Mouse (Mus musculus) limb, embryonic 11.5 days (tissue): ENCODE data around the gene Tenm2. TPM values are rescaled to one million over a fixed set of nuclear protein-coding genes. Genes with fewer than 3 reads are reported as not detected.

Experiments used
- ATAC-seq: fragments of 200-750 bp; cut with Nextera tagmentation; 2 replicates; pipeline ENCODE4 v1.8.0; 2017; ENCODE audit warnings: low read depth; ENCODE audit not compliant: insufficient number of reproducible peaks, low FRiP score, low TSS enrichment
- DNase-seq: peaks from one replicate; pipeline ENCODE4 v3.0.0-alpha.2; 2015; ENCODE audit warnings: low spot score
- H3K27ac ChIP-seq: fragments of 300-500 bp; sonication (generic); replicated peaks from 2 replicates; pipeline ENCODE4 v1.5.1; 2014; ENCODE audit warnings: low read depth, mild to moderate bottlenecking, low read length
- H3K27me3 ChIP-seq: fragments of 300-500 bp; sonication (generic); 2 replicates; pipeline ENCODE4 v1.6.1; 2014; ENCODE audit warnings: mild to moderate bottlenecking, low read length, mixed read lengths; ENCODE audit not compliant: control insufficient read depth, insufficient read depth
- H3K36me3 ChIP-seq: fragments of 300-500 bp; sonication (generic); 2 replicates; pipeline ENCODE4 v1.6.1; 2014; ENCODE audit warnings: mild to moderate bottlenecking, low read length, moderate library complexity, mixed read lengths; ENCODE audit not compliant: control insufficient read depth, insufficient read depth
- H3K4me1 ChIP-seq: fragments of 300-500 bp; sonication (generic); 2 replicates; pipeline ENCODE4 v1.6.1; 2014; ENCODE audit warnings: low read length, mixed read lengths; ENCODE audit not compliant: control insufficient read depth, insufficient read depth
- H3K4me2 ChIP-seq: fragments of 300-500 bp; sonication (generic); 2 replicates; pipeline ENCODE4 v1.6.1; 2014; ENCODE audit warnings: low read depth, mild to moderate bottlenecking, moderate library complexity; ENCODE audit not compliant: severe bottlenecking
- H3K4me3 ChIP-seq: fragments of 300-500 bp; sonication (generic); 2 replicates; pipeline ENCODE4 v1.5.1; 2014; ENCODE audit warnings: low read depth, low read length
- H3K9ac ChIP-seq: fragments of 300-500 bp; sonication (generic); 2 replicates; pipeline ENCODE4 v1.6.1; 2014; ENCODE audit warnings: mild to moderate bottlenecking, low read length
- H3K9me3 ChIP-seq: fragments of 300-500 bp; sonication (generic); 2 replicates; pipeline ENCODE4 v1.6.1; 2016; ENCODE audit warnings: low read length; ENCODE audit not compliant: control insufficient read depth
- WGBS: fragments of 180-500 bp; shearing (Covaris S2); extraction: QIAGEN DNeasy Blood & Tissue Kit; methylation state at CpG from one replicate; pipeline ENCODE4 v1.1.7; 2014; 5-methylcytosine and 5-hydroxymethylcytosine counted together
- polyA plus RNA-seq: library from polyadenylated mRNA; unstranded; fragments of >200 nt; fragmentation: Nextera tagmentation; extraction: Ambion mirVana; gene quantifications from 2 replicates; pipeline ENCODE4 v1.2.1, GENCODE M21; 2014

The Tenm2 gene
- polyA plus RNA-seq, 1 experiment from 2014 or later = 0.44 TPM

GRCm38 (mm10) chr11:35977096-35977495 lies 1258.7 kb downstream of the Tenm2 start:
- 63% methylated on average over 6 of the region's 6 CpGs for WGBS
- Histone ChIP-seq H3K27me3 (peaks cover 24% of the 10 kb centered on the region), H3K4me2 (no peak overlapping the region), H3K27ac (no peak overlapping the region), H3K36me3 (no peaks in the 10 kb centered on the region), H3K4me1 (peaks cover 7% of the 10 kb centered on the region), H3K9me3 (no peaks in the 10 kb centered on the region), H3K9ac (no peak overlapping the region), H3K4me3 (no peak overlapping the region)
- ATAC-seq = no peak
- DNase-seq = no peak

DNA sequence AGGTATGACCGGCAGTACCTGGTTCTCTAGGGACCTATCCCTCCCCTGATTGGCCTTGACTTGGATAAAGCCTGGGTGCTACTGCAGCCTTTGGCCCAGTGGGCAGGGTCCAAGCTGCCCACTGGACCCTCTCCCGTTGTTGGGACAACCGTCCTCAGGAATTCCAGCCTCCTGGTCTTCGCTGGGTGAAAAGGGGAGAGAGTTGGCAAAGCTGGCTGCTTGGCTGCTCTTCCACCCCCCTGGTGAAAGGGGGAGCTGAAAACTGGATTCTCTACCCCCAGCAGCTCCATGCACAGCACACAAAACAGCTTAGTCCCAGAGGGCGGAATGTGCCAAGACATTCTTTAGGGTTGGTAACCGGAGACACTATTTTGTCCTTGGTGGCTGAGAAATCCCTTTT lies 1259.3 kb downstream of the Tenm2 start:
- WGBS = 62% methylated on average over 6 of the region's 6 CpGs
- Histone ChIP-seq H3K4me1 (peaks cover 7% of the 10 kb centered on the region), H3K36me3 (no peaks in the 10 kb centered on the region), H3K4me2 (no peak overlapping the region), H3K9ac (no peak overlapping the region), H3K9me3 (no peaks in the 10 kb centered on the region), H3K4me3 (no peak overlapping the region), H3K27me3 (peaks cover 18% of the 10 kb centered on the region), H3K27ac (no peak overlapping the region)
- DNase-seq (no peak), ATAC-seq (no peak)

DNA sequence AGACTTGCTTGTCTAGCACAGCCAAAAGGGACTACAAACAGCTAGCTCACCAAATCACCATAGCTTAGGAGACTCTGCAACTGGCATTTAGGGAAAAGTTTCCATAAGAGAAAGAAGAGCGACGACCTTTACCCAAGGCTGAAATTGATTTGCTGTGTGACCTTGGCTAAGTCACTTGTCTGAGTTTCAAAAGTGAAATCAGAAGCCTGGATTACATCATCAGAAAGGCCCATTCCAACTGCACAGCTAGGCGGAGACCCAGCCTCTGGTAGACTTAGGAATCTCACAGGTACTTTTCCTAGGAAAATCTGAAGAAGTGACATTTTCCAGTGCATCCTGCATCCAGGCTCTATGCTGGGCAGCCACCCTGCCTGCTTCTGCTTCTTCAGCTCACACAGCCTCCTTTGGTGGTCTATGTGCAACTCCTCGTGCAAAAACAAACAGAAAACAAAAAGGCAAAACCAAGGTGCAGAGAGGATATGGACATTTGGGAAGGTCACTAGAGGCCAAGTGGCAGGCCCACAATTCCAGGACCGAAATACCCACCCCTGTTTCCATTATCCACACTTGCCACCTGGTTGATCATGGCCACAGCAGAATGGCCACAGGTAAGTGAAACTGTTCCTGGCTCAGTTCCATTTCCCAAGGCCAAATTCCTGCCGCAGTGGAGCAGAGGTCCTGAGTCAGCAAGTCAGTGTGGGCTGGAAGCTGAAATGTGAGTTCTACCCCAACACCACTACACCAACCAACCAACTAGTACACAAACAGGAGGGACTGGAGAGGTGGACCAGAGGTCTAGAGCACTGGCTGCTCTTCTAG lies 1260.9 kb downstream of the Tenm2 start:
- Histone ChIP-seq H3K4me2 (no peak overlapping the region), H3K9me3 (no peaks in the 10 kb centered on the region), H3K36me3 (no peaks in the 10 kb centered on the region), H3K4me3 (no peak overlapping the region), H3K9ac (no peak overlapping the region), H3K27me3 (peaks cover 16% of the 10 kb centered on the region), H3K4me1 (peaks cover 7% of the 10 kb centered on the region), H3K27ac (no peak overlapping the region)
- DNase-seq (no peak), ATAC-seq (no peak)
- WGBS = 88% methylated on average over 6 of the region's 6 CpGs

GRCm38 (mm10) chr11:35973135-35973534 lies 1262.6 kb downstream of the Tenm2 start:
- no peaks in the 10 kb centered on the region for H3K4me1 ChIP-seq
- no peaks in the 10 kb centered on the region for H3K36me3 ChIP-seq
- no peak overlapping the region for H3K4me2 ChIP-seq
- no peak overlapping the region for H3K4me3 ChIP-seq
- no peaks in the 10 kb centered on the region for H3K9me3 ChIP-seq
- no peak overlapping the region for H3K27ac ChIP-seq
- H3K27me3 ChIP-seq = peaks cover under 1% of the 10 kb centered on the region; the same call in 1 of the 2 replicates
- H3K9ac ChIP-seq = no peak overlapping the region
- ATAC-seq (no peak), DNase-seq (no peak)
- 48% methylated on average over 7 of the region's 7 CpGs for WGBS

DNA sequence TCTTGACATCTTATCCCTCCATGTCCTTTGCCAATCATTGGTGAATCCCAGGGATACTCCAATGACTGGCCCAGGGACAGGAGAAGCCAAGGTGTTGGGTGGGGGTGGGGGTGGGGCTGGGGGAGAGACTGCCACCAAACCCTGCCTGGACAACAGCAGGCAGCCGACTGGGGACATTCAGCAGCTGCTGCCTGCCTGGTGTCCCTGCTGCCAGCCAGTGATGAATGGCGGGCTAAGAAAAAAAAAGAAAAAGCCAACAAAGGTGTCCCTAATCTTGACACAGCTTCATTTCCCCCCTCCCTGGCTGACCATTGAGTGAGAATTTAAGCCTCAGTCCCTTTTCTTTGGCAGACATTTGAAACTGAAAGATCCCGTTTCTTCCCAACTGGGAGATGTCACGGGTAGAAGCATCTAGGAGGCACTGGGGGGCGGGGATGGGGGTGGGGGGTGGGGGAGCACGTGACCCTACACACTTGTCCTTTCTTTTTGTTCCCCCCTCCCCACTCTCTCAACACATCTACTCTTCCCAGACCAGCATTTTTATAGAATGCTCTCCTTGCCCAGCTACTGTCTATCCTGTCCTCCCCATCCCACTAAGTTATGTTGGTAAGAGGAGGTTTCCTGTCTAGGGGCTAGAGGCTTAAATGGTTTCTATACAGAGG lies 1263.4 kb downstream of the Tenm2 start:
- no peak overlapping the region for H3K4me2 ChIP-seq
- no peaks in the 10 kb centered on the region for H3K9me3 ChIP-seq
- H3K27me3 ChIP-seq = no peaks in the 10 kb centered on the region
- H3K27ac ChIP-seq = no peak overlapping the region
- DNase-seq (no peak), ATAC-seq (no peak)
- H3K9ac ChIP-seq = no peak overlapping the region
- H3K4me1 ChIP-seq = no peaks in the 10 kb centered on the region
- H3K36me3 ChIP-seq = no peaks in the 10 kb centered on the region
- WGBS = 16% methylated on average over 6 of the region's 6 CpGs
- no peak overlapping the region for H3K4me3 ChIP-seq

DNA sequence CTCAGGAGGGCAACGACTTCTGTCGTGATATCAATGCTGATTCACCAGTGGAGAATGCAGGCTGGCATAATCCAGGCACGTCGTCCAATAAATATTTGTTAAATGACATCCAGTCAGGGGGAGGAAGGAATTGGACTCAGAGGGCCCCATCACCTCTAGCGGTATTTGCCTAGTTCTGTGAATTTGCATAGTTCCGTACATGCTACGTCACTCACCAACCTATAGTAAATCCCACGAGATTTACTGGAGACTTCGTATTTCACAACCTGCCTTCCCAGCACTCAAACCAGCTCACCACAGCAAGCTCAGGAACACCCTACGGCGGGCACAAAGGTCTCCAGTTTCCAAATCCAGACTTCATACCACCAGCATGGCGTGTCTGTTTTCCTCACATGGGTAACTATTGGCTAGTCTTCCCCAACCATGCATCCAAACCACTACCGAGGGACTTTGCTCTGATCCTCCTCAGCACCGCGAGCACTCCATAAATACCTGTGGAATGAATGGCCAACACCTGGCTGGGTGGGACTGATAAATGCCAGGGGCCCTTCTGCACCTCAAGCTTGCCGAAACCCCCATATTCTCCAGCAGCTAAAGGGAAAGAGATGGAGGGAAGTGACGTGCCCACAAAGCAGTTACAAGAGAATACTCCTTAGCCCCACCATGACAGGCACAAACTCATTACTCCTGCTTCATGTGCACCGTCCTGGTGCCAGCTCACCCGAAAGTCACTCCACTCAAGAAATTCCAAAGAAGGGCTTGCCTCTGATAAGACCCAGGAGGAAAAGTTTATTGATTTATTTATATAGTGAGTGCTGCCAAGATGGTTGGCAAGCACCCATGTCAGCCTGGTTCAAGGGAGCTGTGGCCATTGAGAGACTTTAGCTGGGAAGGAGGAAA lies 1264.7 kb downstream of the Tenm2 start:
- no peaks in the 10 kb centered on the region for H3K27me3 ChIP-seq
- ATAC-seq = no peak
- H3K4me3 ChIP-seq = no peak overlapping the region
- H3K9me3 ChIP-seq = no peaks in the 10 kb centered on the region
- no peaks in the 10 kb centered on the region for H3K36me3 ChIP-seq
- 91% methylated on average over 19 of the region's 19 CpGs for WGBS
- H3K4me2 ChIP-seq = no peak overlapping the region
- no peak for DNase-seq
- H3K9ac ChIP-seq = no peak overlapping the region
- no peak overlapping the region for H3K27ac ChIP-seq
- no peaks in the 10 kb centered on the region for H3K4me1 ChIP-seq

DNA sequence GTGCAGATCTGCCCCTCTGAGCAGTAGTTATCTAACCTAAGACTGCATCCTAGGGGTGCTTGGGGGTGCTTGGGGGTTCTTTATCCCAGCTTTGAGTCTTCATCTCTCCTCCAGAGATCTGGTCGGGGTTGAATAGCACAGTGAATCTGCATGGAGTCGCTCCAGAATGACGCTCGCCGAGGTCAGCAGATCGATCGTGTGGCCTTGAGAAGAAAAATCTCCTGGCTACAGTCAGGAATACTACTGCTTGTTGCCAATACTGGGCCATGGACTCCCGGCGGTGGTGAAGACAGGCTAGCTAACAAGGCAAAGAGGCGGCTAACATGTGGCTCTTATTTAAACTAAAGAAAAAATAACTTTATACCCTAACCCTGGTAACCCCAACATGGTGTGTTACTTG lies 1267.5 kb downstream of the Tenm2 start:
- Histone ChIP-seq H3K4me2 (no peak overlapping the region), H3K9me3 (no peaks in the 10 kb centered on the region), H3K4me1 (no peaks in the 10 kb centered on the region), H3K27me3 (no peaks in the 10 kb centered on the region), H3K9ac (no peak overlapping the region), H3K27ac (no peak overlapping the region), H3K4me3 (no peak overlapping the region), H3K36me3 (no peaks in the 10 kb centered on the region)
- 94% methylated on average over 10 of the region's 10 CpGs for WGBS
- no peak for DNase-seq
- no peak for ATAC-seq

GRCm38 (mm10) chr11:35963981-35964549 lies 1271.7 kb downstream of the Tenm2 start:
- Histone ChIP-seq H3K27me3 (no peaks in the 10 kb centered on the region), H3K9ac (no peak overlapping the region), H3K4me2 (no peak overlapping the region), H3K4me1 (no peaks in the 10 kb centered on the region), H3K36me3 (no peaks in the 10 kb centered on the region; the same call in 1 of the 2 replicates), H3K27ac (no peak overlapping the region), H3K4me3 (no peak overlapping the region), H3K9me3 (no peaks in the 10 kb centered on the region)
- ATAC-seq (no peak), DNase-seq (no peak)
- 57% methylated on average over 9 of the region's 9 CpGs for WGBS
